Comparison of ENCODE assay signal across 14 mouse cellular contexts in genomic region chr13:116709671-116710070, GRCm38 (mm10).
DNase-seq lines count a peak whose midpoint lies in the region; ATAC-seq and TF ChIP-seq lines count a peak whose summit lies in the region.
"Had no signal": no experiment of that assay in that cellular context is flagged by ENCODE, and none has a peak within 500 bp of the region (broad histone marks: within the 10 kb centered on the region; RNA-seq: fewer than 3 reads in every experiment).

No protein-coding gene starts in this region.

- H3K27ac ChIP-seq in heart, embryonic 10.5 days = no peak overlapping the region
- no peak overlapping the region for H3K27ac ChIP-seq in neural tube, embryonic 15.5 days (replicated peaks)
- H3K27ac ChIP-seq in neural tube, embryonic 12.5 days = no peak overlapping the region
- H3K27ac ChIP-seq in lung, postnatal 0 days (ENCODE audit: low read length) = no peak overlapping the region
- H3K27ac ChIP-seq: kidney, postnatal 0 days; liver, embryonic 14.5 days had no signal

- no peak overlapping the region for H3K9ac ChIP-seq in neural tube, embryonic 15.5 days (replicated peaks)
- H3K9ac ChIP-seq in neural tube, embryonic 12.5 days = no peak overlapping the region
- H3K9ac ChIP-seq in lung, postnatal 0 days (replicated peaks; ENCODE audit: low read depth) = no peak overlapping the region
- H3K9ac ChIP-seq: liver, embryonic 14.5 days had no signal

- no peak for TF ChIP-seq CTCF in lung, postnatal 0 days (IDR thresholded peaks at IDR 0.05)

- H3K4me2 ChIP-seq in neural tube, embryonic 15.5 days = no peak overlapping the region
- H3K4me2 ChIP-seq in neural tube, embryonic 12.5 days (replicated peaks) = peak overlapping the region; percentile 48; the same call in 1 of the 2 replicates
- no peak overlapping the region for H3K4me2 ChIP-seq in lung, postnatal 0 days (replicated peaks; ENCODE audit: low read depth, low read length)

- 13% methylated on average over 7 of the region's 7 CpGs for WGBS in heart, embryonic 10.5 days
- WGBS in neural tube, embryonic 15.5 days = 7% methylated on average over 7 of the region's 7 CpGs
- 3% methylated on average over 7 of the region's 7 CpGs for WGBS in neural tube, embryonic 12.5 days
- WGBS in lung, postnatal 0 days = 26% methylated on average over 7 of the region's 7 CpGs

- H3K27me3 ChIP-seq in heart, embryonic 10.5 days (ENCODE audit: insufficient read depth, poor library complexity, severe bottlenecking) = peaks cover 63% of the 10 kb centered on the region
- peaks cover 79% of the 10 kb centered on the region for H3K27me3 ChIP-seq in neural tube, embryonic 15.5 days (replicated peaks)
- H3K27me3 ChIP-seq in neural tube, embryonic 12.5 days (replicated peaks) = peaks cover 62% of the 10 kb centered on the region
- peaks cover 36% of the 10 kb centered on the region; the same call in 1 of the 2 replicates for H3K27me3 ChIP-seq in lung, postnatal 0 days (replicated peaks; ENCODE audit: insufficient read depth, low read length)

- H3K36me3 ChIP-seq in heart, embryonic 10.5 days = no peaks in the 10 kb centered on the region
- H3K36me3 ChIP-seq in neural tube, embryonic 15.5 days = no peaks in the 10 kb centered on the region
- H3K36me3 ChIP-seq in neural tube, embryonic 12.5 days = no peaks in the 10 kb centered on the region
- H3K36me3 ChIP-seq in lung, postnatal 0 days (ENCODE audit: insufficient read depth, low read length) = no peaks in the 10 kb centered on the region

- TF ChIP-seq EP300 in lung, postnatal 0 days (IDR thresholded peaks at IDR 0.05) = no peak

- peak overlapping the region; percentile 47; the same call in 1 of the 2 replicates for H3K4me3 ChIP-seq in heart, embryonic 10.5 days
- H3K4me3 ChIP-seq in neural tube, embryonic 15.5 days (replicated peaks) = no peak overlapping the region
- no peak overlapping the region for H3K4me3 ChIP-seq in neural tube, embryonic 12.5 days
- no peak overlapping the region for H3K4me3 ChIP-seq in lung, postnatal 0 days (ENCODE audit: low read depth, low read length)

- no peaks in the 10 kb centered on the region for H3K9me3 ChIP-seq in heart, embryonic 10.5 days
- no peaks in the 10 kb centered on the region for H3K9me3 ChIP-seq in neural tube, embryonic 15.5 days (replicated peaks)
- H3K9me3 ChIP-seq in neural tube, embryonic 12.5 days = no peaks in the 10 kb centered on the region
- H3K9me3 ChIP-seq in lung, postnatal 0 days (ENCODE audit: low read length) = no peaks in the 10 kb centered on the region

- no peak for DNase-seq in heart, embryonic 10.5 days (ENCODE audit: low spot score)
- DNase-seq in heart, postnatal 4 days = no peak
- DNase-seq in neural tube, embryonic 10.5 days (ENCODE audit: extremely low spot score, low spot score) = peak; percentile 47
- no peak for DNase-seq in lung, postnatal 0 days (ENCODE audit: low spot score)
- DNase-seq in thymus, postnatal 25 days = no peak
- DNase-seq: adrenal gland, adult 2 months; B cell, adult 2 months; cerebellum, adult 9-11 months; lung, postnatal 36 days; right cerebral cortex, postnatal 25 days had no signal

- H3K4me1 ChIP-seq in heart, embryonic 10.5 days = peaks cover 11% of the 10 kb centered on the region; the same call in 1 of the 2 replicates
- H3K4me1 ChIP-seq in neural tube, embryonic 15.5 days = peaks cover 24% of the 10 kb centered on the region
- peaks cover 21% of the 10 kb centered on the region for H3K4me1 ChIP-seq in neural tube, embryonic 12.5 days
- H3K4me1 ChIP-seq in lung, postnatal 0 days (ENCODE audit: insufficient read depth, low read depth, low read length) = peaks cover 4% of the 10 kb centered on the region; the same call in 1 of the 2 replicates

- ATAC-seq in neural tube, embryonic 15.5 days (ENCODE audit: low FRiP score) = no peak
- ATAC-seq in neural tube, embryonic 12.5 days (ENCODE audit: low FRiP score, low read depth) = no peak
- no peak for ATAC-seq in lung, postnatal 0 days
